Mouse (Mus musculus): ENCODE results near the gene Rara. TPM values are rescaled to one million over a fixed set of nuclear protein-coding genes. Genes with fewer than 3 reads are reported as not detected.
A peak's percentile ranks its signal among the peaks of the same experiment; 100 is the strongest.

Gene Rara
- polyA plus RNA-seq (2012; ENCODE audit: insufficient read depth, insufficient read length, low replicate concordance, missing spikeins), result not detected in 2 replicates

DNA sequence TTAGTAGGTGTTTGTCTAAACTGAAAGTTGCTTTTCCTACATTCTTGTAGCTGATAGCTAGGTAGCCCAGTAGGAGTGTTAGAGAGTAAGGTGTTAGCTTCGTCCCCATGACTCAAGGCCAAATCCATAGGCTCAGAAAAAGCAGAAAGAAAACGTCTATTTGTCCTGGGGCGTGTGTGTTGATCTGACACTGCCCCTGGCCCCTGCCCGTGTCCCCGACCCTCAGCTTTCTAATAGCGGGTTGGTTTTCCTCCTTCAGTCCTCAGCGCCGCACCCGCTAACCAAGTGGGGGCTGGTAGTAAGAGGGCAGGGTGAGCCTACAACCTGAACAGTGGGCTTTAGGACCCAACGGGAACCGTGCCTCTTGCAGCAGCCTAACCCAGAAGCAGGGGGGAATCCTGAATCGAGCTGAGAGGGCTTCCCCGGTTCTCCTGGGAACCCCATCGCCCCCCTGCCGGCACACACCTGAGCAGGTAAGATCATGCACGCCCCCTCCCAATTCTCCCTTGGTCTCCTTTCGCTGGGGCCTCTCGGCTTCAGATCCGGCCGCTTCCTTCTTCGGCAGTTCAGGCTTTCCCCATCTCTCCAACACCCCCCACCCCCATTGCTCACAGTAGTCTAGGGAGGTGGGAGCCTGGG lies at the start of gene Rara:
TSS of gene Rara (plus strand) at position 381 of the 639 bp plus-strand sequence.
- 0 out of 2 replicates have a peak within 1 kb of the TSS, but pooled peaks have one; percentile 46 for H3K27ac ChIP-seq (ENCODE audit: insufficient read depth, low read depth, low read length)
- peak within 1 kb of the TSS; percentile 76 for H3K4me3 ChIP-seq (ENCODE audit: insufficient read depth, low read depth, low read length)
- TF ChIP-seq CTCF (IDR thresholded peaks at IDR 0.05; ENCODE audit: insufficient read depth, low read depth, low read length) (no peak), POLR2A (IDR thresholded peaks at IDR 0.05; ENCODE audit: insufficient read depth, low read depth, low read length) (no peak)
- peaks cover 70% of the 10 kb centered on the region for H3K4me1 ChIP-seq (ENCODE audit: control insufficient read depth, insufficient read depth, low read length)
- WGBS, result 22% methylated on average over 21 of the region's 21 CpGs

GRCm38 (mm10) chr11:98887703-98888102 lies 39.9 kb upstream of the Rara start:
- H3K4me1 ChIP-seq (ENCODE audit: control insufficient read depth, insufficient read depth, low read length), result peaks cover 11% of the 10 kb centered on the region
- H3K4me3 ChIP-seq (ENCODE audit: insufficient read depth, low read depth, low read length), result no peak overlapping the region
- H3K27ac ChIP-seq (ENCODE audit: insufficient read depth, low read depth, low read length), result no peak overlapping the region
- TF ChIP-seq POLR2A (IDR thresholded peaks at IDR 0.05; ENCODE audit: insufficient read depth, low read depth, low read length), result no peak
- no peak for TF ChIP-seq CTCF (IDR thresholded peaks at IDR 0.05; ENCODE audit: insufficient read depth, low read depth, low read length)
- 97% methylated on average over 3 of the region's 3 CpGs for WGBS

GRCm38 (mm10) chr11:98889077-98889476 lies 38.5 kb upstream of the Rara start:
- no peak overlapping the region for H3K4me3 ChIP-seq (ENCODE audit: insufficient read depth, low read depth, low read length)
- no peak overlapping the region for H3K27ac ChIP-seq (ENCODE audit: insufficient read depth, low read depth, low read length)
- H3K4me1 ChIP-seq (ENCODE audit: control insufficient read depth, insufficient read depth, low read length), result peaks cover 11% of the 10 kb centered on the region
- TF ChIP-seq CTCF (IDR thresholded peaks at IDR 0.05; ENCODE audit: insufficient read depth, low read depth, low read length) (no peak), POLR2A (IDR thresholded peaks at IDR 0.05; ENCODE audit: insufficient read depth, low read depth, low read length) (no peak)
- WGBS, result 94% methylated on average over 4 of the region's 4 CpGs

DNA sequence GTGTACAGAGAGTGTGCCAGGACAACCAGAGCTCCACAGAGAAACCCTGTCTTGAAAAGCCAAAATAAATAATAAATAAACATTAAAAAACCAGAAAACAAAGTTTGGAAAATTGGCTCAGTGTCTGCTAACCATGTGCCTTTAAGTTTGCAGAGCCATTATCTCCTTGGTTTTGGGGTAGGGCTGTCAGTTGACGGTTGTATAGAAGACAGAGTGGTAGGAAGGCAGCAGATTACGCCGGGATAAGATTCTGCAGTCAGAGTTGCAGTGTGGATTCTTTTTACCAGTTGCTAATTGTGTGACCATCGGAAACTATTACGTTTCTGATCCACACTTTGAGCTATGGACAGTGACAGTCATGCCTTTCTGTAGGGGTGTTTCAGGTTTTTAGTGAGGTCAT lies 37.6 kb upstream of the Rara start:
- no peak for TF ChIP-seq CTCF (IDR thresholded peaks at IDR 0.05; ENCODE audit: insufficient read depth, low read depth, low read length)
- TF ChIP-seq POLR2A (IDR thresholded peaks at IDR 0.05; ENCODE audit: insufficient read depth, low read depth, low read length), result no peak
- WGBS, result 91% methylated on average over 5 of the region's 5 CpGs

GRCm38 (mm10) chr11:98892426-98892825 lies 35.2 kb upstream of the Rara start:
- peaks cover 11% of the 10 kb centered on the region for H3K4me1 ChIP-seq (ENCODE audit: control insufficient read depth, insufficient read depth, low read length)
- WGBS, result 43% methylated on average over 5 of the region's 5 CpGs
- H3K27ac ChIP-seq (ENCODE audit: insufficient read depth, low read depth, low read length), result no peak overlapping the region
- no peak overlapping the region for H3K4me3 ChIP-seq (ENCODE audit: insufficient read depth, low read depth, low read length)
- TF ChIP-seq POLR2A (IDR thresholded peaks at IDR 0.05; ENCODE audit: insufficient read depth, low read depth, low read length) (no peak), CTCF (IDR thresholded peaks at IDR 0.05; ENCODE audit: insufficient read depth, low read depth, low read length) (no peak)

More for the DNA sequence above, 37.6 kb upstream of the Rara start:
- H3K4me1 ChIP-seq (ENCODE audit: control insufficient read depth, insufficient read depth, low read length), result peaks cover 11% of the 10 kb centered on the region
- no peak overlapping the region for H3K27ac ChIP-seq (ENCODE audit: insufficient read depth, low read depth, low read length)
- no peak overlapping the region for H3K4me3 ChIP-seq (ENCODE audit: insufficient read depth, low read depth, low read length)

DNA sequence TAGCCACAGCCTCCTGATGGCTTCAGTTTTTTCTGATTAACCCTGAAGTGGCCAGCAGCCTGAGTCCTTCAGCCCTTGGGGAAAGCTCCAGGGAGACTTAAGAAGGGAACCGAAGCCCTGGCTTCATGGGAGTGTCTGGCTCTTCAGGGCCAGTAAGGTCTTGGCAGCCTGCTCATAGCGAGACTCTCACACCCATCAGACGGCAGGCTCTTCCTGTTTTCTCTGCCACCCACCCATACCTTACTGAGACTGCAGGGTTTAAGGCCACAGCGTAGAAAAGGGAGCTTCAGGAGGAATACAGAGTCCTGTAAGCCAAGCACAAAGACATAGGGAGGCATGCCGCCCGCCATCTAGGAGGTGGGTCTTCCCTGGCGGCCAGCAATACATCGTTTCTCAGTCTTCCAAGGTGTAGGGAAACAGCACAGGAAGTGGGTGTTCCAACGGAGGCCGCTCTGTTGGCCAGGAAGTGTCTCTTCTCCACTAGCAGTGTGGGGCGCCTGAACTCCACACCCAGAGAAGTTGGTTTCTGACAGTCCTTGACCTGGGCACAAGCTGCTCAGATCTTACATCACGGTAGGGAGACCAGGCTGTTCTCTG lies 27.0 kb upstream of the Rara start:
- Histone ChIP-seq H3K27ac (ENCODE audit: insufficient read depth, low read depth, low read length) (no peak overlapping the region), H3K4me1 (ENCODE audit: control insufficient read depth, insufficient read depth, low read length) (no peaks in the 10 kb centered on the region), H3K4me3 (ENCODE audit: insufficient read depth, low read depth, low read length) (no peak overlapping the region)
- WGBS, result 82% methylated on average over 12 of the region's 12 CpGs
- no peak for TF ChIP-seq POLR2A (IDR thresholded peaks at IDR 0.05; ENCODE audit: insufficient read depth, low read depth, low read length)
- TF ChIP-seq CTCF (IDR thresholded peaks at IDR 0.05; ENCODE audit: insufficient read depth, low read depth, low read length), result no peak

DNA sequence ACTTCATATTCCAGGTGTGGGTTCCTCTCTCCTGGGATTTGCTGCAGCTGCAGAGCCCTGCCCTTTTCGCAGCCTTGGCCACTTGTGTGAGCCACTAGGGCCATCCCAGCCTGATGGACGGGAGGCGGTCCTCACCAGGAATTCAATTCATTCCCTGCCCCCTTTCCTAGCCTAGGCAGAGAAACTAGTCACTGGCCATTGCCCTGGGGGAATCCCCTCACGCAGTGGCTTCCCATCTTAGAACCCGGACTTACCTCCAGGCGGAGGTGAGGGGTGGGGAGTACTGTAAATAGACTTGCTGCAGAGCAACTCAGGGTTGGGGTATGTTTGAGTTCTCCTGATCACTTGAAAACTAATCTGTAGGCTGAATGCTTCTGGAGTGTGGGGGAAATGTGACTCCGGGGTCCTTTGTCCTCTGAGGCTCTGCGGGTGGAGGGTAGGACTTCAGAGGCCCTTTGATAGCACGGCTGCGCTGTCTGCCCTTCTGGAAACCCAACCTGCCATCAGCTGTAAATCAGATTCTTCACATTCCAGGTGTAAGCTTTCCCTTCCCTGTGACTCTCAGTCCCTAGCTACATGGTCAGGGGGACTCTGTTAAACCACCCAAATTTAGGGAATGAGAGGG lies 24.9 kb upstream of the Rara start:
- no peak overlapping the region for H3K27ac ChIP-seq (ENCODE audit: insufficient read depth, low read depth, low read length)
- no peak overlapping the region for H3K4me3 ChIP-seq (ENCODE audit: insufficient read depth, low read depth, low read length)
- H3K4me1 ChIP-seq (ENCODE audit: control insufficient read depth, insufficient read depth, low read length), result 0 out of 2 replicates have a peak, but pooled peaks cover under 1% of the 10 kb centered on the region
- 56% methylated on average over 10 of the region's 10 CpGs for WGBS
- no peak for TF ChIP-seq POLR2A (IDR thresholded peaks at IDR 0.05; ENCODE audit: insufficient read depth, low read depth, low read length)
- TF ChIP-seq CTCF (IDR thresholded peaks at IDR 0.05; ENCODE audit: insufficient read depth, low read depth, low read length), result no peak

GRCm38 (mm10) chr11:98904577-98904976 lies 23.0 kb upstream of the Rara start:
- TF ChIP-seq CTCF (IDR thresholded peaks at IDR 0.05; ENCODE audit: insufficient read depth, low read depth, low read length) (no peak), POLR2A (IDR thresholded peaks at IDR 0.05; ENCODE audit: insufficient read depth, low read depth, low read length) (no peak)
- Histone ChIP-seq H3K4me3 (ENCODE audit: insufficient read depth, low read depth, low read length) (no peak overlapping the region), H3K4me1 (ENCODE audit: control insufficient read depth, insufficient read depth, low read length) (peaks cover 4% of the 10 kb centered on the region), H3K27ac (ENCODE audit: insufficient read depth, low read depth, low read length) (no peak overlapping the region)
- WGBS, result 89% methylated on average over 2 of the region's 2 CpGs

DNA sequence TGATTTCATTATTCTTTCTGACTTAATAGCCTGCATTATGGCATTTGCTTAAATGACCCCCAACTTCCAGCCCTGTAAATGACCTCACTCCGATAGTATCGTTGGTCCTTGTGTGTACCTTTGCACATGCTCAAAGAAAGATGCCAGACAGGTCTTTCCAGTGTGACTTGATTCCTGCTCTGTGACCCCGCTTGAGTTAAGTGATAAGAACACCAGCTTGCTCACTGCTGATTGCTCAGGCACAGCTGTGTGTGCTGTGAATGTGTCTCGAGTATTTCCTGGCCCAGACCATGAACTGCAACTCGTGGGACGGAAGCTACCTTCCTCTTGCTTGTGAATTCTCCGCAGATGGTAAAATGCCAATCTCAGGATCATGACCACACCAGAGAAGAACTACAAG lies 22.6 kb upstream of the Rara start:
- TF ChIP-seq POLR2A (IDR thresholded peaks at IDR 0.05; ENCODE audit: insufficient read depth, low read depth, low read length), result no peak
- TF ChIP-seq CTCF (IDR thresholded peaks at IDR 0.05; ENCODE audit: insufficient read depth, low read depth, low read length), result no peak
- WGBS, result 82% methylated on average over 7 of the region's 7 CpGs
- peaks cover 4% of the 10 kb centered on the region for H3K4me1 ChIP-seq (ENCODE audit: control insufficient read depth, insufficient read depth, low read length)
- H3K4me3 ChIP-seq (ENCODE audit: insufficient read depth, low read depth, low read length), result no peak overlapping the region
- no peak overlapping the region for H3K27ac ChIP-seq (ENCODE audit: insufficient read depth, low read depth, low read length)
